8 mouse cellular contexts compared by ENCODE assay signal in the genomic region with DNA sequence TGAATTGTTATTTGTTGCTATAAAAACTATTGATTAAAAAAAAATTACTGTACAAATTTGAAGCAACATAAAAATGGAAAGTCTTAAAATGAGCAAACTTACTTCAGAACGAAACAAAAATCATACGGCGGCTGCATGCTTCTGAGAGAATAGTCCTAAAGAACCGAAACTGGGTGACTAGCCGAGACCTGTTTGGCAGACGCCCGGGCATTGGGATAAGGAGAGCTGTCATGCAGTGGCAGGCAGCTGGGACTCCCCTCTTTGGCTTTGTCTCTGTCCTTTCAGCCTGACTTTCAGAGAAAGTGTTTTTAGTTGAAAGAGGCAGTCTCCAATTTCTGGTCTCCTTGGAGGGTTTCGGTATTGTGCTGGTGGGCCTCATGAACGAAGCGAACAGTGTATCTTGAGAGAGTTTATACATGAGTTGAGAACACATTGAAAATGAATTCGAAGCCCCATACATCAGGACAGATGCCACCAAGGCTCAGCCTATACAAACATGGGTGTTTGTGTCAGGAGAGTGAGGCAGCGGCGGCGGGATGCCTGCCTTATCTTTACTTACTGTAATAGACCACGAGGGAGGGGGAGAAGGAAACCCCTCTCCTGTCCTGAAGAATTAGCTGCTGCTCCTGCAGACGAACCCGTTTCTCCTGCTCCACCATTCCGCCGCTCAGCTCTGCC. TPM values are rescaled to one million over a fixed set of nuclear protein-coding genes. Genes with fewer than 3 reads are reported as not detected.
DNase-seq lines count a peak whose midpoint lies in the region; ATAC-seq and TF ChIP-seq lines count a peak whose summit lies in the region.

No protein-coding gene starts in this region.

- H3K27me3 ChIP-seq in heart, postnatal 0 days (ENCODE audit: control insufficient read depth, insufficient read depth, low read length): no peaks in the 10 kb centered on the region
- H3K27me3 ChIP-seq in embryonic facial prominence, embryonic 10.5 days (replicated peaks; ENCODE audit: low read depth, poor library complexity, severe bottlenecking): peaks cover 7% of the 10 kb centered on the region; the same call in 1 of the 2 replicates
- no peaks in the 10 kb centered on the region; the same call in 1 of the 2 replicates for H3K27me3 ChIP-seq in hindbrain, embryonic 16.5 days (replicated peaks; ENCODE audit: control insufficient read depth, insufficient read depth, low read length)
- H3K27me3 ChIP-seq in midbrain, embryonic 15.5 days (replicated peaks): peaks cover 4% of the 10 kb centered on the region; the same call in 1 of the 2 replicates

- H3K36me3 ChIP-seq in heart, postnatal 0 days (replicated peaks; ENCODE audit: control insufficient read depth, insufficient read depth, low read length): no peaks in the 10 kb centered on the region
- no peaks in the 10 kb centered on the region for H3K36me3 ChIP-seq in embryonic facial prominence, embryonic 10.5 days (replicated peaks)
- H3K36me3 ChIP-seq in hindbrain, embryonic 16.5 days (ENCODE audit: control insufficient read depth, insufficient read depth, low read length): no peaks in the 10 kb centered on the region
- H3K36me3 ChIP-seq in midbrain, embryonic 15.5 days (replicated peaks): no peaks in the 10 kb centered on the region

- H3K9me3 ChIP-seq in heart, postnatal 0 days (replicated peaks; ENCODE audit: control insufficient read depth, low read length): no peaks in the 10 kb centered on the region
- no peaks in the 10 kb centered on the region for H3K9me3 ChIP-seq in embryonic facial prominence, embryonic 10.5 days
- no peaks in the 10 kb centered on the region for H3K9me3 ChIP-seq in hindbrain, embryonic 16.5 days (ENCODE audit: control insufficient read depth, low read length)
- H3K9me3 ChIP-seq in midbrain, embryonic 15.5 days: no peaks in the 10 kb centered on the region

- TF ChIP-seq CTCF in heart, postnatal 0 days (IDR thresholded peaks at IDR 0.05; ENCODE audit: low read depth): no peak

- no peaks in the 10 kb centered on the region for H3K4me1 ChIP-seq in heart, postnatal 0 days (ENCODE audit: control insufficient read depth, insufficient read depth)
- H3K4me1 ChIP-seq in embryonic facial prominence, embryonic 10.5 days: peaks cover 19% of the 10 kb centered on the region
- H3K4me1 ChIP-seq in hindbrain, embryonic 16.5 days (ENCODE audit: control insufficient read depth, insufficient read depth, low read depth, low read length): peaks cover 18% of the 10 kb centered on the region
- peaks cover 23% of the 10 kb centered on the region for H3K4me1 ChIP-seq in midbrain, embryonic 15.5 days

- H3K27ac ChIP-seq in heart, postnatal 0 days (ENCODE audit: low read depth): no peak overlapping the region; the same call in 1 of the 2 replicates
- peak overlapping the region; percentile 51; the same call in 1 of the 2 replicates for H3K27ac ChIP-seq in embryonic facial prominence, embryonic 10.5 days (replicated peaks)
- peak overlapping the region; percentile 72 for H3K27ac ChIP-seq in hindbrain, embryonic 16.5 days (ENCODE audit: low read depth, low read length)
- peak overlapping the region; percentile 66 for H3K27ac ChIP-seq in midbrain, embryonic 15.5 days

- H3K4me3 ChIP-seq in heart, postnatal 0 days (ENCODE audit: low read depth, low read length): peak overlapping the region; percentile 18
- H3K4me3 ChIP-seq in embryonic facial prominence, embryonic 10.5 days: peak overlapping the region; percentile 45
- H3K4me3 ChIP-seq in hindbrain, embryonic 16.5 days (ENCODE audit: low read length): peak overlapping the region; percentile 40
- H3K4me3 ChIP-seq in midbrain, embryonic 15.5 days: peak overlapping the region; percentile 33

- intact Hi-C loops in gastrocnemius, postnatal 36 days (cut with DNase I): no loop called here

- no peak for TF ChIP-seq EP300 in heart, postnatal 0 days (IDR thresholded peaks at IDR 0.05; ENCODE audit: low read depth)

- no peak for DNase-seq in heart, postnatal 0 days (ENCODE audit: low spot score)
- no peak for DNase-seq in heart, adult 8-10 months (ENCODE audit: low spot score)
- no peak for DNase-seq in embryonic facial prominence, embryonic 10.5 days (ENCODE audit: low spot score)
- no peak for DNase-seq in gastrocnemius, postnatal 36 days
- no peak for DNase-seq in right cerebral cortex, postnatal 14 days
- DNase-seq in spleen, adult 18-20 months: no peak

- ATAC-seq in heart, postnatal 0 days (ENCODE audit: insufficient read depth, low read depth): peak; percentile 15
- ATAC-seq in hindbrain, embryonic 16.5 days: peak; percentile 48; the same call in 1 of the 2 replicates
- ATAC-seq in midbrain, embryonic 15.5 days (replicated peaks): no peak

- WGBS in heart, postnatal 0 days: 22% methylated on average over 19 of the region's 19 CpGs
- 26% methylated on average over 19 of the region's 19 CpGs for WGBS in embryonic facial prominence, embryonic 10.5 days
- WGBS in hindbrain, embryonic 16.5 days: 19% methylated on average over 19 of the region's 19 CpGs
- WGBS in midbrain, embryonic 15.5 days: 18% methylated on average over 19 of the region's 19 CpGs

- H3K4me2 ChIP-seq in heart, postnatal 0 days (ENCODE audit: low read depth, low read length): peak overlapping the region; percentile 45
- H3K4me2 ChIP-seq in hindbrain, embryonic 16.5 days (ENCODE audit: low read length): peak overlapping the region; percentile 79
- peak overlapping the region; percentile 59 for H3K4me2 ChIP-seq in midbrain, embryonic 15.5 days

- peak overlapping the region; percentile 25; the same call in 1 of the 2 replicates for H3K9ac ChIP-seq in heart, postnatal 0 days (replicated peaks; ENCODE audit: low read depth, low read length)
- peak overlapping the region; percentile 59 for H3K9ac ChIP-seq in hindbrain, embryonic 16.5 days (ENCODE audit: low read depth, low read length)
- H3K9ac ChIP-seq in midbrain, embryonic 15.5 days: no peak overlapping the region

RNA-seq across cellular contexts. Expression of gene Map7, which starts 21.8 kb away (rescaled TPM):
- 5.9 and 22.5 TPM in 2 replicates for total RNA-seq in heart, postnatal 0 days (2014; rRNA removed; ENCODE audit: low replicate concordance)
- 7.0 and 7.5 TPM in 2 replicates for polyA plus RNA-seq in heart, postnatal 0 days (2015; fragmentation: Nextera tagmentation; extraction: Ambion mirVana)
- total RNA-seq in heart, adult 8-10 months (2022): 10 to 100 TPM; 13.7 to 20.4 (median 15.3) TPM
- polyA plus RNA-seq in embryonic facial prominence, embryonic 10.5 days (2016; fragmentation: Nextera tagmentation; extraction: Ambion mirVana): 6.6 and 8.1 TPM in 2 replicates
- polyA plus RNA-seq in hindbrain, embryonic 16.5 days (2015; fragmentation: Nextera tagmentation; extraction: Ambion mirVana): 10.0 and 11.2 TPM in 2 replicates
- polyA plus RNA-seq in midbrain, embryonic 15.5 days (2015; fragmentation: Nextera tagmentation; extraction: Ambion mirVana): 6.6 and 7.7 TPM in 2 replicates
- 1 to 10 TPM; 2.4 to 4.2 TPM for total RNA-seq in gastrocnemius, postnatal 36 days (2021)
